Mouse (Mus musculus) ES-Bruce4 (cell line): ENCODE measurements around the gene Pmpcb.

Experiments
- CTCF ChIP-seq: IDR thresholded peaks from one replicate; pipeline ENCODE4 v1.8.1; 2011; ENCODE audit warnings: low read depth, low read length
- POLR2A ChIP-seq: IDR thresholded peaks from one replicate; pipeline ENCODE4 v1.8.1; 2011; ENCODE audit warnings: low read length; ENCODE audit not compliant: insufficient read depth

- no peak for TF ChIP-seq CTCF
- TF ChIP-seq POLR2A: no peak
Observed at GRCm38 (mm10) chr5:21732177-21732911, 4.6 kb upstream of the Pmpcb start.
